Mouse (Mus musculus) cortical plate, adult 2 months (tissue): Measurements from ENCODE around the gene Cactin.

Source experiments
- CTCF ChIP-seq: fragments of 200-500 bp; IDR thresholded peaks from 2 replicates; pipeline ENCODE4 v1.5.1; 2011; ENCODE audit warnings: mild to moderate bottlenecking, control low read depth, low read length; ENCODE audit not compliant: insufficient read depth; ENCODE audit errors: extremely low read depth
- POLR2A ChIP-seq: fragments of 200-500 bp; IDR thresholded peaks from 2 replicates; pipeline ENCODE4 v1.6.1; 2011; ENCODE audit warnings: mild to moderate bottlenecking, low read length, control low read depth; ENCODE audit not compliant: insufficient read depth; ENCODE audit errors: extremely low read depth

- no peak for TF ChIP-seq CTCF
- TF ChIP-seq POLR2A: no peak
Measured at GRCm38 (mm10) chr10:81375322-81375721, 54.4 kb downstream of the Cactin start.
